Mouse (Mus musculus) G1E-ER4 (cell line): ENCODE measurements around the gene Psmd3. TPM values are rescaled to one million over a fixed set of nuclear protein-coding genes. Genes with fewer than 3 reads are reported as not detected.

Experiments used
- GATA1 ChIP-seq: IDR thresholded peaks from one replicate; pipeline ENCODE4 v1.8.0; 2012; ENCODE audit warnings: low read length, inconsistent platforms
- polyA plus RNA-seq: library from polyadenylated mRNA; stranded (reverse); fragments of >175 nt; gene quantifications from 2 replicates; pipeline ENCODE4 v1.2.3, GENCODE M21; 2012

Gene Psmd3
- 253 TPM in 2 replicates for polyA plus RNA-seq

DNA sequence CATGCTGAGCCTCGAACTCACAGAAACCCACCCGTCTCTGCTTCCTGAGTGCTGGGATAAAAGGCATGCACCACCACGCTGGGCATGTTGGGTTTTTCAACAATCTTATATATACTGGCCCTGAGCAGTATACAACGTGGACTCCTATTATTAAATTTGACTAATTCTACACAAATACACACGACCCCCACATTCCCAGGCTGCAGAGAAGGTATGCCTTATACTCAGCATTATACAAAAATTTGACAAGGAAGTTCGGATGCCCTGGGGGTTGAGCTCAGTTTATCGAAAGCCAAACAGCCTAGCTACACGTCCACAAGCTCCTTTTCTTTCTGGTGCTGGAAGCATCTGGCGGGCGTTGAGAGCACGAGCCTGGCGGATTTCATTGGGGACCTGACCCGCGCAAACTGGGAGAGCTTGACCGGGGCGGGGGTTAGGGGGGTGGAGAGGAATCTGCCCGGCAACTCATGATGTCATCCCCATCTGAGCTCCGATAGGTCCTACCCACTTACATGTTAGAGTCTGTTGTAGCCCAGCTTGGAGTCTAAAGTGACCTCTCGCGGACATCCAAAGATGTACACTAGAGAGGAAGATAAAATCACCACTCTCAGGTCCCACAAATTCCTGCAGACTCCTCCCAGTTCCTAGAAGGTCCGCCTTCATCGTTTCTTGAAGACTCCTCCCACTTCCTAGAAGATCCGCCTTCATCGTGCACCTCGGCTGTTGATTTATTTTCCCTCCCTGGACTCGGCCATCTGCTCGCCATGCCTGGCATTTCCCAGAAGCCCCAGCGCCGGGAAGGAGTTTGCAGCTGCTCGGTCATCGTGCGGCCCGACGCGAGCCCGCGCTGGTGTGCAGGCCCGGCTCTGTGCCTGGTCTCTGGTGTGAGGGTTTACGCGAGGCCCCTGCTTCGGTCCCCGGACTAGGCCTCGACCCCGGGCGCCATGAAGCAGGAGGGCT, at the start of gene Psmd3:
Gene Psmd3, plus strand, starts transcription at position 769 of the 960 bp plus-strand sequence.
- no peak for TF ChIP-seq GATA1

DNA sequence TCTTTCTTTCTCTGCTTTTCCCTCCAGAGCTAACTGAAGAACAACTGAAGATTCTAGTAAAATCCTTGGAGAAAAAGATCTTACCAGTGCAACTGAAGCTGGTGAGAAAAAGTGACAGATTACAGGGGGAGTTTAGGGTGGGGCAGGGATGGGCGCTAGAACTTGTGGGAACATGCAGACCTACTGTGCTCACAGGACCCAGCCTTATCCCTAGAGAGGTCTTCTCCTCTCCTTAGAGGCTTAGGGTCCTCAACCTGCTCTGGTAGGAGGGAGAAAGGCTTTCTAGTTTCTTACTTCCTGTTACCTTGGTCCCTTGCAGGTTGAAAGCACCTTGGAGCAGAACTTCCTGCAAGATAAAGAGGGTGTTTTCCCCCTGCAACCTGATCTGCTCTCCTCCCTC, 44.9 kb upstream of the Psmd3 start:
- TF ChIP-seq GATA1: no peak

DNA sequence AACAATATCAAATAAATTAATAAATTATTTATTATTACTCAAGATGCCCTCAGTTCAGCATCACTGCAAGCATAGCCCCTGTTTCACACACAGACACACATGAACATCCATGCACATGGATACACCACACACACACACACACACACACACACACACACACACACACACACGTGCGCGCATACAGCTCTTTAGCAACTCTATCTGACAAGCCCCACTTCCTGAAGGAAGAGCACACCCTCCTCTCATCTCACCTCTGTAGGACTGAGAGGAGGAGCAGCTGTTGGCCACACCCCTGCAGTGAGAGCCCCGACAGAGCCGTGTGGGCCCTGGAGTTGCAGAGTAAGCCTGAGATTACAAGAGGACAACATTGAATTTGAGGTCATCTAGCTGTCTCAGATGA, 42.3 kb upstream of the Psmd3 start:
- TF ChIP-seq GATA1: no peak

DNA sequence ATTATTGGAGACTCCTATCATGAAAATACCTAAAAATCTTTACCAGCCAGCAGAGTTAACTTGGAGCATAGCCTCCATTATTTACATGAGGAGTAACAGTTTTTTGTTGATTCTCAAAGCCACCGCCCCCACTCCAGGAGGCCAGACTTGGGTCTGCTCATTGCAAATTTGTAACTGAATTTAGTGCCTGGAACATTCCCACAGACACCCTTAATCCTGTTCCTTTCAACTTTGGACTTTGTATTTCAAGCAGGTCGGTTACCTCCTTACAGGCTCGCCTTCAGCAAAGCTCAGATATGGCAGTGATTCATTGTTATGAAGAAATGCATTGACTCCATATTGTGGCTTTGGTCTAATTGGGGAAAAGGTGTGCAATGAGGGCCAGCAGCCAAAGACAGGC, 37.6 kb upstream of the Psmd3 start:
- no peak for TF ChIP-seq GATA1

DNA sequence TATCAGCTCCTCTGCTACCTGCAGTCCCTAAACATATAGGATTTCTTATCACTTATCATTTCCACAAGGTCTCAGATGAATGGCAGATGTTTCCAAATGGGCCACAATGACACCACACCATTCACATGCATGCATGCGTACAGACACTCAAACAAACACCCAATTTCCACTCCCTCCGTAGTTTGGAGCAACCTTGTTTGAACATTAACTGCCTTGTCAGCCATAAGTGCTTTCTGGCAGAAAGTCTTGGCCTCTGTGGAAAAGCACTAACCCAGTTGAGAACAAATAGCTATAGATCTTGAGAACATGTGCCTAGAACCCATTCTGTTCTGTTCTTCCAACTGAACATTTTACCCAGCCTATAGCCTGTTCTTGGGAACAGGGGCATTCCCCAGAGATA, 36.4 kb upstream of the Psmd3 start:
- TF ChIP-seq GATA1: no peak

DNA sequence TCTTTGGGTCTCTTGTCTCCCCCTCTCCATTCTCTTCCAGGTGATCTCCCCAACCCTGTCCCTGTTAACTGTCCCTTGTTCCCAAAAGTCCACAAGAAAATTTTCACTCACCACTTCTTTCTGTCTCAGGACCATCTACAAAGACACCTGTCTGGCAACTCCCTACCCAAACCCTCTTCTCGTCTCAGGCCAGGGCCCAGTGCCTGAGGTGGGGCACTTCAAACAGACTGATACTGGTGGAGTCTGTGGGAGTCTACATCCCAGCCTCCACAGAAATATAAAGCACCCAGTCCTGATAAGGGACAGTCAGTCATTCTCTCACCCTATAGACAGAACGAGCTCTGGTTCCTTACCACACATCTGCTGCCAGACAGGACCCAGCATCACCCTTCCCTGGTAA, 35.9 kb upstream of the Psmd3 start, which contains the start of gene Gsdma2:
Gene Gsdma2, plus strand, starts transcription at position 301 of the 400 bp plus-strand sequence.
- no peak for TF ChIP-seq GATA1

DNA sequence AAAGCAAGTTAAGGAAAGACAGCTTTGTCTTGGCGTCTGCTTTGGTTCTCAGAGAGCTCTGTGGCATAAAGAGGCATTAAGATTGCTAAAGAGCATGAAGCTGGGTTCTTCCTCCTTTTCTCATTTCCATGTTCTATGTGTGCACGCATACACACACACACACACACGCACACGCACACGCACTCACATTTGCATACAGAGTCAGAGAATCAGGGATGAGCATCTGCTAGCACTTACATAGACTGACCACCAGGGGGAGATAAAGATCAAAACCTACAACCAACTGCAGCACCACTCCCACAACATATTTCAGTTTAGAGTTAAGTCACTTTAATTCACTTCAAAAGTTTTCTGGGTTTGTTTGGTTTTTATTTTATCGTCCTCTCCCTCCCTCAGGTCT, 21.8 kb upstream of the Psmd3 start:
- no peak for TF ChIP-seq GATA1

DNA sequence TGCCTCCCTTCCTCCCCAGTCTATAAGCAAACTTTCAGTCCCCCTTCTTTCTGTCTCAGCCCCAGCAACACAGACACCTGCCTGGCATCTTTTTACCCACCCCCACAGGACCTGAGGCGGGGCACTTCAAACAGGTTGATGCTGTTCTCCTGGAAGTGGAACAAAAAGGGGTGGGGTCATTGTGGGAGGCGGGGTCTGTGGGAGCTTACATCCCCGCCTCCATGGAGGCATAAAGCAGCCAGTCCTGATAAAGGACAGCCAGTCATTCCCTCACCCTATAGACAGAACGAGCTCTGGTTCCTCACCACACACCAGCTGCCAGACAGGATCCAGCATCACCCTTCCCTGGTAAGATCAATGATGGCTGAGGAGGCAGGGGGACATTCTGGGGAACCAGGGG, 18.3 kb upstream of the Psmd3 start, which contains the start of gene Gsdma:
Gene Gsdma, plus strand, starts transcription at position 261 of the 400 bp plus-strand sequence.
- no peak for TF ChIP-seq GATA1

DNA sequence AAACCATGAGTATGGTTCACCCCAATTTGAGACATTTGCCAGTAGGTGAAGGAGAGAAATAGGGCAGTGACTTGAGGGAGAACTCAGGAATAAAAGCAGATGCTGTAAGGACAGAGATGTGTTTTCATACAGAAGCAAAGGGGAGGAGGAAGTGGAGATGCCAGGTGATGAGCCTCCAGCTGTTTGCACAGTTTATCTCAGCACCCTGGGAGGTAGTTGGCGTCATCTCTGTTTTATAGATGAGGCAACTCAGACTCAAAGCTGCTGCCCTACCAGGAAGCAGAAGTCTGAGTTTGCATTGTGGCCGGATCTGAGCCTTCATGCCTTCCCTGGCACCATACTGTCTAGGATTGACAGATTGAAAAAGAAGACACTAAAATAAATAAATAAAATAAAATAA, 13.4 kb upstream of the Psmd3 start:
- TF ChIP-seq GATA1: no peak

DNA sequence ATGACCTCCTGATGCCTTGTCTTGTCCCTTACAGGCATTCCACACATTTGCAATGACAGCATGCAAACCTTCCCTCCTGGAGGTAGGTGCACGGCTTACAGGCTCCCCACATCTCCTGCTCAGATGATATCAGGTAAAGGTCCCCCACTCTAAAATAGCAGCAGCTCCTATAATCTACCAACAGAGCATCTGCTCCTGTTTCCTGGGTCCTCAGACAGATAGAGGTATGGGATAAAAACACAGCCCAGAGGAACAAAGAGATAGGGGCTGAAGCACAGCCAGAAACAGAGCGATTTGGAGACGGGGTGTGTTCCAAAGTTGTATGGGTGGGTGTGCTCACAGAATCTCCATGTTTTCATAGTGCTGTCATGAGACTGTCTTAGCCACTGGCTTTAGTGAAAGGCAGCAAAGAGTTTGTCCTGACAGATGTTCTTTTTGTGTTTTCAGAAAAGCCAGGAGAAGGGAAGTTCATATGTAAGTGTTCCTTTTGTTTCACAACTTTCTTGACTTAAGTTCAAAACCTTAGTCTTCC, 11.0 kb upstream of the Psmd3 start:
- TF ChIP-seq GATA1: no peak

DNA sequence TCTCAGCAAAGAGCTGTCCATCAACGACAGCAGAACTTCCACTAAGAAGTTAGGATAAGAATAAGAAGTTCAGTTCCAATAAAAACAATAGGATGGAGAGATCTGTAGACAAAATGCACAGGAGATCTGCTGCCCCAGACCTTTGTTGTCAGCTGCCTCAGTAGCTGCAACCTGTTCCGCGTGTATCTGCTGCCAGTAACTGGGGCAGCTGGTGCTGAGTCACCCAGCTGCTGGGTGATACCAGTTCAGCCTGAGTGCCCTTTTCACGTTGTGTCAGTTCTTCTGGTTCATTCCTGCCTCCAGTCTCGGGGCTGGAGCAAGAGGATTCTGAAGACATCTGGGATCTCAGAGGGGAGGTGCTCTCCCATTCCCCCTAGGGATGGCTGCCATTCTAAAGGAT, 10.5 kb upstream of the Psmd3 start:
- no peak for TF ChIP-seq GATA1

DNA sequence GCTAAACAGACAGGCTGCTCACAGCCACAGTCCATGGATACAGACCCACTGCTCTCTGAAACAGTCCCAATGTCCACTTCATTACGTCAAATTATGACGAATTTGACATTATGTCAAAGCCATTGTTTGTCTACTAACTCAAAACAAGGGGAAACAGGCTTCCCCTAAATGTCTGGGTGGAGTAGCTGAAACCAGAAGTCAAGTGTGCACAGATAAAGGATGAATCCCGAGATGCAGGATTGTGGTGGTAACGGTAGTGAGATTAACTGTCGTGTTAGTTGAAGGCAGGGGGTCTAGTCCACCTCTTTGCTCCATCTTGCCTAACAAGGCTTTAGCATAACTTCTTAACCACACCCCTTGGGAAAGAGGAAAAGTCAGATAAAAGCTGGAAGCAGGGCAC, 9.9 kb upstream of the Psmd3 start:
- TF ChIP-seq GATA1: no peak

DNA sequence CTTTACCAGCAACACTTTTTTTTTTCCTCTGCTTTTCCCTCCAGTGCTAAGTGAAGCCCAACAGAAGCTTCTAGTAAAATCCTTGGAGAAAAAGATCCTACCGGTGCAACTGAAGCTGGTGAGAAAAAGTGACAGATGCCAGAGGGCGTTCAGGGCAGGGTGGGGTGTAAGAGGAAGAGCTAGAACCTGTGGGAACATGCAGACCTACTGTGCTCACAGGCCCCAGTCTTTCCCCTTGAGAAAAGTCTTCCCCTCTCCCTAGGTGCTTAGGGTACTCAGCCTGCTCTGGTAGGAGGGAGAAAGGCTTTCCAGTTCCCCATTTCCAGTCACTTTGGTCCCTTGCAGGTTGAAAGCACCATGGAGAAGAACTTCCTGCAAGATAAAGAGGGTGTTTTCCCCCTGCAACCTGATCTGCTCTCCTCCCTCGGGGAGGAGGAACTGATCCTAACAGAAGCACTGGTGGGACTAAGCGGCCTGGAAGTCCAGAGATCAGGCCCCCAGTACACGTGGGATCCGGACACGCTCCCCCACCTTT, 6.5 kb upstream of the Psmd3 start:
- TF ChIP-seq GATA1: no peak

DNA sequence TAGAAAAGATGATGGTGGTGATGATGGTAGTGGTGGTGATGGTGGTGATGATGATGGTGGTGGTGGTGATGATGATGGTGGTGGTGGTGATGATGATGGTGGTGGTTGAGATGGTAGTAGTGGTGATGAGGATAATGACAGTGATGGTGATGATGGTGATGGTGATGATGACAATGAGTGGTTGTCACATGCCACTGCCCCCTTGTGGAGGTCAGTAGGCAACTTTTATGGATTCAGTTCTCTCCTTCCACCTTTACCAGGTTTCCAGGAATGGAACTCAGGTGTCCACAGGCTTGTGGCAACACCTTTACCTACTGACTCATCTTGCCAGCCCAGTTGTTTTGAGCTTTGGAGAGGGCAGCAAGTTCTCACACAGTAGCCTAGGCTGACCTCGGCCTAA, 2.3 kb upstream of the Psmd3 start:
- no peak for TF ChIP-seq GATA1

DNA sequence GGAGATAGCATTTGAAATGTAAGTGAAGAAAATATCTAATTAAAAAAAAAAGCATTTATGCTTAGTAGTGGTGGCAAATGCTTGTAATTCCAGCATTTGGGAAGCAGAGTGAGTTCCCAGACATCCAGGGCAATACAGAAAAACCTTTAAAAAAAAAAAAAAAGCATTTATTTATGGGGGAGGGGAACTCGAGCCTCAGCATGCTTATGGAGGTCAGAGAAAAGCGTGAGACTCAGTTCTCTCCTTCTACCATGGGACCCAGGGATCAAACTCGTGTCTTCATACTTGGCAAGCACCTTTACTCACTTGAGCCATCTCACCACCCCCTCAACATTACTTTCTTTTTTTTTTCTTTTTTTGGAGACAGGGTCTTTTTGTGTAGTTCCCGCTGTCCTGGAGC, 1.2 kb upstream of the Psmd3 start:
- TF ChIP-seq GATA1: no peak

DNA sequence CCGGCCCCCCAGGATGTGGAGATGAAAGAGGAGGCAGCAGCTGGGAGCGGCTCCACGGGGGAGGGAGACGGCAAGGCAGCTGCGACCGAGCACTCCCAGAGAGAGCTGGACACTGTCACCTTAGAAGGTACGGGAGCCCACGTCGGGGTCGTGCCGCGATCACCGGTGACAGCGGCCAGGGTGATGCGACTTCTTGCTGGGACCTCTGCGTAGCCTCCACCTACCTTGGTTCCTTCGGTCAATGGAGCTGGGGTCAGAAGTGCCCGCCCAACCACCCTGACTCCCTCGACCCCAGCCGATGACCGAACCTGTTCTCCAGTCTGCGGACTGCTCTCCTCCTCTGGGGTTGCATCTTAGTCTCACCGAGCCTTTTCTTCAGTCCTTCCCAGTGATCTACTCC, 457 bp downstream of the Psmd3 start:
- no peak for TF ChIP-seq GATA1

DNA sequence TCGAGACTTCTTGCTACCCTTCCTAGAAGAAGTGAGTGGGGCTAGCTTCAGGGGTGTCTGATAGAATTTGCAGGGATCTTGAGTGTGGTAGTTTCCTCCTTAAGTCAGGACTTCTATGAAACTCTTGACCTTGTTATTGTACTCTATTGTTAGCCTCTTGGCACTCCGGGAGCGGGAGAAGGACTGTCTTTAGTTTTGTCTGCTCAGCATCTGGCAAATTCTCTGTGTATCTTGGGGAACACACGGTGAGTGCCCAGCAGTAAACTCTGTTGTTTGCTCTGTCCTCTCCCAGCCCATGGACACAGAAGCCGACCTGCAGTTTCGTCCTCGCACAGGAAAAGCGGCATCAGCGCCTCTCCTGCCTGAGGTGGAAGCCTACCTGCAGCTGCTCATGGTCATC, 3.3 kb downstream of the Psmd3 start:
- TF ChIP-seq GATA1: no peak
